Comparison of ENCODE assay signal across 8 mouse cellular contexts in genomic region chr8:83622389-83622989, GRCm38 (mm10). TPM values are rescaled to one million over a fixed set of nuclear protein-coding genes. Genes with fewer than 3 reads are reported as not detected.
DNase-seq lines count a peak whose midpoint lies in the region; ATAC-seq and TF ChIP-seq lines count a peak whose summit lies in the region.

No protein-coding gene starts in this region.

- peak; percentile 85 for ATAC-seq in embryonic facial prominence, embryonic 13.5 days (ENCODE audit: insufficient number of reproducible peaks, insufficient read depth, low FRiP score, low TSS enrichment, low read depth)
- ATAC-seq in limb, embryonic 13.5 days (ENCODE audit: low FRiP score, low read depth): peak; percentile 90
- peak; percentile 97 for ATAC-seq in midbrain, embryonic 16.5 days

- H3K27me3 ChIP-seq in embryonic facial prominence, embryonic 13.5 days: no peaks in the 10 kb centered on the region
- H3K27me3 ChIP-seq in heart, adult 2 months (ENCODE audit: control insufficient read depth, insufficient read depth, low read length): no peaks in the 10 kb centered on the region
- H3K27me3 ChIP-seq in limb, embryonic 13.5 days: no peaks in the 10 kb centered on the region
- H3K27me3 ChIP-seq in midbrain, embryonic 16.5 days (ENCODE audit: control insufficient read depth, insufficient read depth, low read depth, low read length): no peaks in the 10 kb centered on the region
- no peaks in the 10 kb centered on the region for H3K27me3 ChIP-seq in spleen, adult 2 months (ENCODE audit: control insufficient read depth, insufficient read depth, low read length)

- intact Hi-C loops in heart, adult 2 months (cut with DNase I): loop anchor here (1.0 to 5.0 kb wide), 2 partner anchors 56 to 520 kb away; partner anchors contain the start of gene Ndufb7

- TF ChIP-seq EP300 in heart, adult 2 months (IDR thresholded peaks at IDR 0.05; ENCODE audit: insufficient read depth, low read depth, low read length): no peak

- peak; percentile 94 for TF ChIP-seq CTCF in heart, adult 2 months (IDR thresholded peaks at IDR 0.05)
- TF ChIP-seq CTCF in spleen, adult 2 months (IDR thresholded peaks at IDR 0.05; ENCODE audit: extremely low read depth, insufficient read depth, insufficient read length, insufficient replicate concordance): peak; percentile 98

- TF ChIP-seq POLR2A in heart, adult 2 months (IDR thresholded peaks at IDR 0.05; ENCODE audit: insufficient read depth, low read depth, low read length): no peak
- TF ChIP-seq POLR2A in spleen, adult 2 months (IDR thresholded peaks at IDR 0.05; ENCODE audit: low read depth, low read length): no peak

- DNase-seq in 416B (ENCODE audit: low read depth): peak; percentile 77
- peak; percentile 49 to 63 for DNase-seq in adrenal gland, postnatal 4 days (ENCODE audit: low spot score in 2 of 2)
- peak; percentile 85 to 88 for DNase-seq in heart, adult 2 months
- DNase-seq in kidney, adult 8-10 months: peak; percentile 73 to 86
- peak; percentile 67 to 84 for DNase-seq in spleen, adult 2 months (ENCODE audit: low read depth in 1 of 2, low spot score in 2 of 2)

- no peak overlapping the region for H3K27ac ChIP-seq in embryonic facial prominence, embryonic 13.5 days
- H3K27ac ChIP-seq in heart, adult 2 months: no peak overlapping the region
- H3K27ac ChIP-seq in limb, embryonic 13.5 days: no peak overlapping the region
- peak overlapping the region; percentile 53; the same call in 1 of the 2 replicates for H3K27ac ChIP-seq in midbrain, embryonic 16.5 days (ENCODE audit: low read length)
- H3K27ac ChIP-seq in spleen, adult 2 months (ENCODE audit: insufficient read depth, low read length): no peak overlapping the region

- WGBS in embryonic facial prominence, embryonic 13.5 days: 10% methylated on average over 23 of the region's 23 CpGs
- 7% methylated on average over 23 of the region's 23 CpGs for WGBS in heart, adult 2 months
- 12% methylated on average over 23 of the region's 23 CpGs for WGBS in limb, embryonic 13.5 days
- 11% methylated on average over 23 of the region's 23 CpGs for WGBS in midbrain, embryonic 16.5 days
- WGBS in spleen, adult 2 months: 10% methylated on average over 23 of the region's 23 CpGs

- no peaks in the 10 kb centered on the region for H3K36me3 ChIP-seq in embryonic facial prominence, embryonic 13.5 days
- no peaks in the 10 kb centered on the region for H3K36me3 ChIP-seq in heart, adult 2 months (ENCODE audit: control insufficient read depth, insufficient read depth, low read length)
- no peaks in the 10 kb centered on the region for H3K36me3 ChIP-seq in limb, embryonic 13.5 days
- no peaks in the 10 kb centered on the region for H3K36me3 ChIP-seq in midbrain, embryonic 16.5 days (ENCODE audit: control insufficient read depth, insufficient read depth, low read length)
- no peaks in the 10 kb centered on the region for H3K36me3 ChIP-seq in spleen, adult 2 months (ENCODE audit: control insufficient read depth, insufficient read depth, low read length)

- peak overlapping the region; percentile 72 for H3K9ac ChIP-seq in embryonic facial prominence, embryonic 13.5 days
- H3K9ac ChIP-seq in heart, adult 2 months (ENCODE audit: low read depth, low read length): peak overlapping the region; percentile 34; the same call in 1 of the 2 replicates
- peak overlapping the region; percentile 65 for H3K9ac ChIP-seq in limb, embryonic 13.5 days
- H3K9ac ChIP-seq in midbrain, embryonic 16.5 days (ENCODE audit: low read depth, low read length): peak overlapping the region; percentile 78

- 0 out of 2 replicates have a peak, but pooled peaks cover 2% of the 10 kb centered on the region for H3K9me3 ChIP-seq in embryonic facial prominence, embryonic 13.5 days
- no peaks in the 10 kb centered on the region for H3K9me3 ChIP-seq in limb, embryonic 13.5 days
- no peaks in the 10 kb centered on the region for H3K9me3 ChIP-seq in midbrain, embryonic 16.5 days (replicated peaks; ENCODE audit: control insufficient read depth, low read length, poor library complexity, severe bottlenecking)

- H3K79me2 ChIP-seq in heart, adult 2 months (replicated peaks; ENCODE audit: control insufficient read depth, insufficient read depth, low read length): no peaks in the 10 kb centered on the region

- H3K4me3 ChIP-seq in embryonic facial prominence, embryonic 13.5 days: peak overlapping the region; percentile 43
- H3K4me3 ChIP-seq in heart, adult 2 months: peak overlapping the region; percentile 43
- peak overlapping the region; percentile 43 for H3K4me3 ChIP-seq in limb, embryonic 13.5 days
- H3K4me3 ChIP-seq in midbrain, embryonic 16.5 days (ENCODE audit: low read depth, low read length): peak overlapping the region; percentile 43
- peak overlapping the region; percentile 5; the same call in 1 of the 2 replicates for H3K4me3 ChIP-seq in spleen, adult 2 months (ENCODE audit: extremely low read depth, insufficient read depth, insufficient read length)

- peak overlapping the region; percentile 85 for H3K4me2 ChIP-seq in embryonic facial prominence, embryonic 13.5 days
- peak overlapping the region; percentile 81 for H3K4me2 ChIP-seq in limb, embryonic 13.5 days (replicated peaks)
- H3K4me2 ChIP-seq in midbrain, embryonic 16.5 days (ENCODE audit: low read length): peak overlapping the region; percentile 83

- no peaks in the 10 kb centered on the region for H3K4me1 ChIP-seq in embryonic facial prominence, embryonic 13.5 days
- H3K4me1 ChIP-seq in heart, adult 2 months (ENCODE audit: control insufficient read depth, insufficient read depth, low read length): no peaks in the 10 kb centered on the region
- H3K4me1 ChIP-seq in limb, embryonic 13.5 days: peaks cover 8% of the 10 kb centered on the region; the same call in 1 of the 2 replicates
- no peaks in the 10 kb centered on the region; the same call in 1 of the 2 replicates for H3K4me1 ChIP-seq in midbrain, embryonic 16.5 days (ENCODE audit: control insufficient read depth, insufficient read depth, low read length)
- peaks cover 3% of the 10 kb centered on the region; the same call in 1 of the 2 replicates for H3K4me1 ChIP-seq in spleen, adult 2 months (ENCODE audit: control insufficient read depth, insufficient read depth, insufficient read length)

RNA-seq across cellular contexts. Expression of gene Dnajb1, which starts 14.5 kb away (rescaled TPM):
- 10 to 100 TPM; 29.4 to 29.9 TPM for total RNA-seq in adrenal gland, postnatal 4 days (2021)
- polyA plus RNA-seq in embryonic facial prominence, embryonic 13.5 days (2015; fragmentation: Nextera tagmentation; extraction: Ambion mirVana): 63.2 and 68.8 TPM in 2 replicates
- total RNA-seq in heart, adult 2 months (2021): 10 to 100 TPM; 11.3 to 16.8 TPM
- 13.4 and 17.4 TPM in 2 replicates for polyA plus RNA-seq in heart, adult 2 months (2012; rRNA removed)
- 67.0 and 72.5 TPM in 2 replicates for polyA plus RNA-seq in limb, embryonic 13.5 days (2015; fragmentation: Nextera tagmentation; extraction: Ambion mirVana)
- polyA plus RNA-seq in midbrain, embryonic 16.5 days (2015; fragmentation: Nextera tagmentation; extraction: Ambion mirVana): 60.2 and 60.8 TPM in 2 replicates
- 24.9 and 30.8 TPM in 2 replicates for polyA plus RNA-seq in spleen, adult 2 months (2012; rRNA removed)

RNA-seq across cellular contexts. Expression of gene Tecr, which starts 14.7 kb away (rescaled TPM):
- 100 to 1,000 TPM; 369 to 378 TPM for total RNA-seq in adrenal gland, postnatal 4 days (2021)
- polyA plus RNA-seq in embryonic facial prominence, embryonic 13.5 days (2015; fragmentation: Nextera tagmentation; extraction: Ambion mirVana): 545 and 624 TPM in 2 replicates
- 100 to 1,000 TPM; 445 to 505 TPM for total RNA-seq in heart, adult 2 months (2021)
- 772 and 935 TPM in 2 replicates for polyA plus RNA-seq in heart, adult 2 months (2012; rRNA removed)
- 578 and 605 TPM in 2 replicates for polyA plus RNA-seq in limb, embryonic 13.5 days (2015; fragmentation: Nextera tagmentation; extraction: Ambion mirVana)
- polyA plus RNA-seq in midbrain, embryonic 16.5 days (2015; fragmentation: Nextera tagmentation; extraction: Ambion mirVana): 1,093 and 1,247 TPM in 2 replicates
- 309 and 381 TPM in 2 replicates for polyA plus RNA-seq in spleen, adult 2 months (2012; rRNA removed)

RNA-seq across cellular contexts. Expression of gene Gipc1, which starts 30.0 kb away (rescaled TPM):
- 10 to 100 TPM; 59.2 to 72.0 TPM for total RNA-seq in adrenal gland, postnatal 4 days (2021)
- 186 and 190 TPM in 2 replicates for polyA plus RNA-seq in embryonic facial prominence, embryonic 13.5 days (2015; fragmentation: Nextera tagmentation; extraction: Ambion mirVana)
- total RNA-seq in heart, adult 2 months (2021): 10 to 100 TPM; 23.8 to 25.6 TPM
- polyA plus RNA-seq in heart, adult 2 months (2012; rRNA removed): 22.3 and 27.7 TPM in 2 replicates
- polyA plus RNA-seq in limb, embryonic 13.5 days (2015; fragmentation: Nextera tagmentation; extraction: Ambion mirVana): 163 and 167 TPM in 2 replicates
- polyA plus RNA-seq in midbrain, embryonic 16.5 days (2015; fragmentation: Nextera tagmentation; extraction: Ambion mirVana): 126 and 132 TPM in 2 replicates
- polyA plus RNA-seq in spleen, adult 2 months (2012; rRNA removed): 27.7 and 32.5 TPM in 2 replicates

RNA-seq across cellular contexts. Expression of gene Ptger1, which starts 44.0 kb away (rescaled TPM):
- total RNA-seq in adrenal gland, postnatal 4 days (2021): 1 to 10 TPM; 2.4 to 5.1 TPM
- polyA plus RNA-seq in embryonic facial prominence, embryonic 13.5 days (2015; fragmentation: Nextera tagmentation; extraction: Ambion mirVana): 1.5 and 2.1 TPM in 2 replicates
- total RNA-seq in heart, adult 2 months (2021): under 1 TPM; 0.37 to 0.39 TPM
- 0.41 and 0.79 TPM in 2 replicates for polyA plus RNA-seq in heart, adult 2 months (2012; rRNA removed)
- polyA plus RNA-seq in limb, embryonic 13.5 days (2015; fragmentation: Nextera tagmentation; extraction: Ambion mirVana): 0.89 and 1.2 TPM in 2 replicates
- polyA plus RNA-seq in midbrain, embryonic 16.5 days (2015; fragmentation: Nextera tagmentation; extraction: Ambion mirVana): 0.97 and 1.1 TPM in 2 replicates
- polyA plus RNA-seq in spleen, adult 2 months (2012; rRNA removed): 2.3 TPM in 2 replicates

RNA-seq across cellular contexts. Expression of gene Ndufb7, which starts 56.0 kb away (rescaled TPM):
- total RNA-seq in adrenal gland, postnatal 4 days (2021): 100 to 1,000 TPM; 215 to 223 TPM
- 304 and 312 TPM in 2 replicates for polyA plus RNA-seq in embryonic facial prominence, embryonic 13.5 days (2015; fragmentation: Nextera tagmentation; extraction: Ambion mirVana)
- total RNA-seq in heart, adult 2 months (2021): 100 to 1,000 TPM; 620 to 733 TPM
- polyA plus RNA-seq in heart, adult 2 months (2012; rRNA removed): 1,081 and 1,159 TPM in 2 replicates
- polyA plus RNA-seq in limb, embryonic 13.5 days (2015; fragmentation: Nextera tagmentation; extraction: Ambion mirVana): 282 and 290 TPM in 2 replicates
- polyA plus RNA-seq in midbrain, embryonic 16.5 days (2015; fragmentation: Nextera tagmentation; extraction: Ambion mirVana): 320 and 338 TPM in 2 replicates
- polyA plus RNA-seq in spleen, adult 2 months (2012; rRNA removed): 169 and 246 TPM in 2 replicates
